Mouse (Mus musculus) liver, adult 2 months (tissue): Measurements from ENCODE around the gene Selp.

ENCODE experiments used
- CTCF ChIP-seq: fragments of 200-500 bp; IDR thresholded peaks from 2 replicates; pipeline ENCODE4 v1.5.1; 2011; ENCODE audit warnings: low read depth, low read length, control low read depth
- POLR2A ChIP-seq: fragments of 200-500 bp; IDR thresholded peaks from 2 replicates; pipeline ENCODE4 v1.6.1; 2011; ENCODE audit warnings: low read length, control low read depth; ENCODE audit not compliant: insufficient read depth; ENCODE audit errors: extremely low read depth

- TF ChIP-seq CTCF (no peak), POLR2A (no peak)
Observed at GRCm38 (mm10) chr1:164136636-164137035, 21.6 kb downstream of the Selp start.
